Mouse (Mus musculus): ENCODE measurements around the gene Scrn2.

DNA sequence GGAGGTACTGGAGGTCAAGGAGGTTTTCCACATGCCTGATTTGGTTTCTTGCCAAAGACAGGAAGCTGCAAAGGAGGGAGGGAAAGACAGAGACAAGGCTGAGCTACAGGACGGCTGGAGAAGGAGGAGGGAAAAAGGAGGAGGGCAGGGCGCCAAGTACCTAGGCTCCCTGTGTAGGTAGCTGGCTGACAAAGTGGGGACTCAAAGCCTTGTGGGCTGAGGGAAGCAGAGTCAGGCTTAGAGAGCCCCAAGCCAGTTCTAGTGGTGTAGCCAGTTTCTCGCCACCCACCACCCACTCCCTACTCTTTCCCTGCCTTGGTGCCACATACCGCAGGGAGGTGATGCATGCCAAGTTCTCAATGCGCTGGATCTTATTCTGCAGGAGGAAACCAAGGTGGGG, 6.4 kb downstream of the Scrn2 start:
- TF ChIP-seq CTCF (IDR thresholded peaks at IDR 0.05; ENCODE audit: control insufficient read depth, insufficient read depth, insufficient replicate concordance, low read depth, low read length), result no peak
- no peak; the same call in 1 of the 2 replicates for TF ChIP-seq POLR2A (IDR thresholded peaks at IDR 0.05; ENCODE audit: control insufficient read depth, low read depth, low read length)
